Mouse (Mus musculus) embryo, embryonic 11.5 days (tissue): ENCODE measurements around the gene Pkd1l1.
A peak's percentile ranks its signal among the peaks of the same experiment; 100 is the strongest.

ENCODE experiments used
- DNase-seq: peaks from one replicate; pipeline ENCODE4 v3.0.0-alpha.2; 2012; ENCODE audit warnings: low read depth, low spot score

Pkd1l1 gene

GRCm38 (mm10) chr11:8936431-8937110, 36.5 kb downstream of the Pkd1l1 start:
- no peak for DNase-seq

- no peak for DNase-seq
These were observed 56.9 kb downstream of the Pkd1l1 start for GRCm38 (mm10) chr11:8916081-8916671.

GRCm38 (mm10) chr11:8882793-8883192, 90.3 kb downstream of the Pkd1l1 start:
- no peak for DNase-seq

- DNase-seq = no peak
These were observed 91.5 kb downstream of the Pkd1l1 start for GRCm38 (mm10) chr11:8881521-8881920.

- no peak for DNase-seq
These were observed 103.0 kb downstream of the Pkd1l1 start for GRCm38 (mm10) chr11:8870115-8870514.

- no peak for DNase-seq
These were observed 107.0 kb downstream of the Pkd1l1 start for GRCm38 (mm10) chr11:8866021-8866420.

- DNase-seq = no peak
These were observed 109.0 kb downstream of the Pkd1l1 start for GRCm38 (mm10) chr11:8863955-8864675.

GRCm38 (mm10) chr11:8862426-8862825, 110.6 kb downstream of the Pkd1l1 start:
- DNase-seq = no peak

- DNase-seq = no peak
These were observed 111.1 kb downstream of the Pkd1l1 start for GRCm38 (mm10) chr11:8861978-8862377.

GRCm38 (mm10) chr11:8860878-8861277, 112.2 kb downstream of the Pkd1l1 start:
- DNase-seq = no peak

GRCm38 (mm10) chr11:8859868-8860267, 113.2 kb downstream of the Pkd1l1 start:
- DNase-seq = peak; percentile 62

- DNase-seq = no peak
These were observed 114.0 kb downstream of the Pkd1l1 start for GRCm38 (mm10) chr11:8859041-8859440.

GRCm38 (mm10) chr11:8856125-8856524, 116.9 kb downstream of the Pkd1l1 start:
- DNase-seq = no peak

- DNase-seq = no peak
These were observed 125.0 kb downstream of the Pkd1l1 start for GRCm38 (mm10) chr11:8848049-8848448.

- DNase-seq = no peak
These were observed 125.4 kb downstream of the Pkd1l1 start for GRCm38 (mm10) chr11:8847627-8848026.

- no peak for DNase-seq
These were observed 136.9 kb downstream of the Pkd1l1 start for GRCm38 (mm10) chr11:8836176-8836575.

GRCm38 (mm10) chr11:8834121-8834520, 138.9 kb downstream of the Pkd1l1 start:
- no peak for DNase-seq

GRCm38 (mm10) chr11:8830551-8830950, 142.5 kb downstream of the Pkd1l1 start:
- no peak for DNase-seq

GRCm38 (mm10) chr11:8829561-8829960, 143.5 kb downstream of the Pkd1l1 start:
- no peak for DNase-seq

GRCm38 (mm10) chr11:8828836-8829526, 144.1 kb downstream of the Pkd1l1 start:
- DNase-seq = no peak

GRCm38 (mm10) chr11:8826609-8827008, 146.5 kb downstream of the Pkd1l1 start:
- DNase-seq = no peak

- DNase-seq = no peak
These were observed 147.0 kb downstream of the Pkd1l1 start for GRCm38 (mm10) chr11:8826046-8826445.
